Mouse (Mus musculus) retina, adult 2 months (tissue): ENCODE results near the gene Gstt4.
"Not testable (repeated sequence)": the region's sequence is repeated elsewhere in the genome, so short reads cannot be mapped to it uniquely, and the experiment has no call there.

Source experiments
- DNase-seq: peaks from one replicate; pipeline ENCODE4 v3.0.0-alpha.2; 2012; ENCODE audit warnings: low read depth, low spot score

The Gstt4 gene

GRCm38 (mm10) chr10:75822443-75822842 is at the start of gene Gstt4:
Gstt4 (minus strand) TSS chr10:75822543.
- no peak for DNase-seq

- DNase-seq = no peak
Observed at GRCm38 (mm10) chr10:75861587-75861986, 39.2 kb upstream of the Gstt4 start.

GRCm38 (mm10) chr10:75860746-75861145 is 38.4 kb upstream of the Gstt4 start:
- no peak for DNase-seq

- peak; percentile 85 for DNase-seq
Observed at GRCm38 (mm10) chr10:75859786-75860470, 37.6 kb upstream of the Gstt4 start, which contains the start of gene Mif. Mif (minus strand) TSS chr10:75860240.

- no peak for DNase-seq
Observed at GRCm38 (mm10) chr10:75859107-75859746, 36.9 kb upstream of the Gstt4 start.

- DNase-seq = no peak
Observed at GRCm38 (mm10) chr10:75857598-75857997, 35.3 kb upstream of the Gstt4 start.

- DNase-seq = no peak
Observed at GRCm38 (mm10) chr10:75856976-75857375, 34.6 kb upstream of the Gstt4 start.

- DNase-seq = no peak
Observed at GRCm38 (mm10) chr10:75856155-75856907, 34.0 kb upstream of the Gstt4 start.

GRCm38 (mm10) chr10:75855416-75855981 is 33.2 kb upstream of the Gstt4 start:
- DNase-seq = no peak

- no peak for DNase-seq
Observed at GRCm38 (mm10) chr10:75854791-75855190, 32.4 kb upstream of the Gstt4 start.

- DNase-seq = no peak
Observed at GRCm38 (mm10) chr10:75854096-75854495, 31.8 kb upstream of the Gstt4 start.

- DNase-seq = peak; percentile 68
Observed at GRCm38 (mm10) chr10:75853452-75853851, 31.1 kb upstream of the Gstt4 start.

GRCm38 (mm10) chr10:75852539-75853125 is 30.3 kb upstream of the Gstt4 start:
- DNase-seq = no peak

- no peak for DNase-seq
Observed at GRCm38 (mm10) chr10:75851681-75852080, 29.3 kb upstream of the Gstt4 start.

- no peak for DNase-seq
Observed at GRCm38 (mm10) chr10:75851076-75851475, 28.7 kb upstream of the Gstt4 start.

GRCm38 (mm10) chr10:75848382-75848781 is 26.0 kb upstream of the Gstt4 start:
- no peak for DNase-seq

- DNase-seq = no peak
Observed at GRCm38 (mm10) chr10:75845306-75845930, 23.1 kb upstream of the Gstt4 start.

- no peak for DNase-seq
Observed at GRCm38 (mm10) chr10:75844800-75845199, 22.5 kb upstream of the Gstt4 start.

- DNase-seq = not testable (repeated sequence)
Observed at GRCm38 (mm10) chr10:75843898-75844297, 21.6 kb upstream of the Gstt4 start.

GRCm38 (mm10) chr10:75839092-75839491 is 16.7 kb upstream of the Gstt4 start:
- DNase-seq = no peak

GRCm38 (mm10) chr10:75837248-75837759 is 15.0 kb upstream of the Gstt4 start, which contains the start of gene Gstt2:
Gstt2 (minus strand) TSS chr10:75837424.
- DNase-seq = peak; percentile 85
